Mouse (Mus musculus): ENCODE results near the gene Osbpl10.
"Not testable (repeated sequence)": the region's sequence is repeated elsewhere in the genome, so short reads cannot be mapped to it uniquely, and the experiment has no call there.

Osbpl10 gene

DNA sequence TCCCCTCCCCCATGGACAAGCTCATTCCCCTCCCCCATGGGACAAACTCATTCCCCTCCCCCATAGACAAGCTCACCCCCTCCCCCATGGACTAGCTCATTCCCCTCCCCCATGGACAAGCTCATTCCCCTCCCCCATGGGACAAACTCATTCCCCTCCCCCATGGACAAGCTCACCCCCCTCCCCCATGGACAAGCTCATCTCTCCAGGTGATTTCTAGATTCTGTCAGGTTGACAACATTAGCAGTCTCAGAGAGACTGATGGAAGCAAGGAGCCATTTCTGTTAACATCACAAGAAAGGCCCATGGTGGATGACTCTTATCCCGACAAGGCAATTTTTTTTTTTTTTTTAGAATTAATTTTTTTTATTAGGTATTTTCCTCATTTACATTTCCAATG lies 52.7 kb downstream of the Osbpl10 start:
- not testable (repeated sequence) for DNase-seq (ENCODE audit: low spot score)

DNA sequence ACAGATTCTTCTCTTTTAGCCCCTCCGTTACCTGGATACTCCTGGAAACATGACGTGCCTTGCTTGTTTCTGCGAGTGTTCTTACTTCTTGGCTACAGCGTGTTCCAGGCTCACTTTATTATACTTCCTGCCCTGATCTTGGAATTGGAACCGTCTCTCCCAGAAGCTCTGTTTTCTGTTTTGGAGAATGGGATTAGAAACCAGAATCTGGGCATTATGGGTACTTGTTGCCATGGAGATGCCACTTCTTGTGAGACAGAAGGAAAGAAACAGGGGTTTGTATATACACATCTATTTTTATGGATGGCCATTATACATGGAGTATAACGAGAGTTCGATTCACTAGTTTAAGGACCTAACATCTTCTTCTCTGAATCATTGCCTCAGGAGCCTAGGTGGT lies 54.4 kb downstream of the Osbpl10 start:
- no peak for DNase-seq (ENCODE audit: low spot score)

GRCm38 (mm10) chr9:115034271-115034670 lies 55.9 kb downstream of the Osbpl10 start:
- no peak for DNase-seq (ENCODE audit: low spot score)

GRCm38 (mm10) chr9:115034788-115035187 lies 56.4 kb downstream of the Osbpl10 start:
- no peak for DNase-seq (ENCODE audit: low spot score)

- DNase-seq (ENCODE audit: low spot score): peak; percentile 38
Measured at GRCm38 (mm10) chr9:115038215-115038614, 59.8 kb downstream of the Osbpl10 start.

GRCm38 (mm10) chr9:115038686-115039085 lies 60.3 kb downstream of the Osbpl10 start:
- DNase-seq (ENCODE audit: low spot score): no peak

- no peak for DNase-seq (ENCODE audit: low spot score)
Measured at GRCm38 (mm10) chr9:115039245-115039644, 60.9 kb downstream of the Osbpl10 start.

GRCm38 (mm10) chr9:115042571-115042970 lies 64.2 kb downstream of the Osbpl10 start:
- DNase-seq (ENCODE audit: low spot score): no peak

DNA sequence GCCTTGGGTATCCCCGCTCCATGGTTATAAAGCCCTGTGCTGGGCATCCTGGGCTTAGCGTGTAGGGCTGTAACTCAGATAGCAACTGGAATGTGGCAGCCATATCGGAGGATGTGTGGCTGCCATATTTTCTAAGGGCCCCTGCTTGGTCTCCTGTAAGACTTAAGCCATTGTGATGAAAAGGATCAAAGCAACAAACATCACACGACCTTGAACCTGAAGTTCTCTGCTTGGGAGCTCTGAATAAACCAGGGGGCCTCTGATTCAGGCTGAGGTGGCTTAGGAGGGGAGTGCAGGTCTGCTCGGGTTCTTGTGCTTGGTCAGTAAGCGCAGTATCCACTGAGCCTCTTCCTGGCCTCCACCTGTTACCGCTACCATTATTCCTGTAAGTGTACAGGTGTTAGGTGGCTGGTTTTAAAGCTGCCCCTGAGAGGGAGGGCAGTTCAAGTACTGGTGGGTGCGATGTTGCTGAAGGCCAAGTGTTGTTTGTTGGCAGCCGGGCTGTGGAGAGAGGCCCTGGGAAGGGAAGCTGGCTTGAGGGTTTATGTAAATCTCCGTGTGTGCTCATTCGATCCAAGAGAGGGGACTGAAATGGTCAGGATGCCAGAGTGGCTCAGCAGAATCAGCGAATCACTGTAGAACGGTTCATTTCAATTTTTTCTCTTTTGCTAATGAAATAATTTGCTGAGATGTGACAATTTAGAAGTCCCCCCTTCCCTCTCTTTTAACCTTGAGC lies 64.8 kb downstream of the Osbpl10 start:
- no peak for DNase-seq (ENCODE audit: low spot score)

GRCm38 (mm10) chr9:115043881-115044770 lies 65.8 kb downstream of the Osbpl10 start:
- DNase-seq (ENCODE audit: low spot score): peak; percentile 18

DNA sequence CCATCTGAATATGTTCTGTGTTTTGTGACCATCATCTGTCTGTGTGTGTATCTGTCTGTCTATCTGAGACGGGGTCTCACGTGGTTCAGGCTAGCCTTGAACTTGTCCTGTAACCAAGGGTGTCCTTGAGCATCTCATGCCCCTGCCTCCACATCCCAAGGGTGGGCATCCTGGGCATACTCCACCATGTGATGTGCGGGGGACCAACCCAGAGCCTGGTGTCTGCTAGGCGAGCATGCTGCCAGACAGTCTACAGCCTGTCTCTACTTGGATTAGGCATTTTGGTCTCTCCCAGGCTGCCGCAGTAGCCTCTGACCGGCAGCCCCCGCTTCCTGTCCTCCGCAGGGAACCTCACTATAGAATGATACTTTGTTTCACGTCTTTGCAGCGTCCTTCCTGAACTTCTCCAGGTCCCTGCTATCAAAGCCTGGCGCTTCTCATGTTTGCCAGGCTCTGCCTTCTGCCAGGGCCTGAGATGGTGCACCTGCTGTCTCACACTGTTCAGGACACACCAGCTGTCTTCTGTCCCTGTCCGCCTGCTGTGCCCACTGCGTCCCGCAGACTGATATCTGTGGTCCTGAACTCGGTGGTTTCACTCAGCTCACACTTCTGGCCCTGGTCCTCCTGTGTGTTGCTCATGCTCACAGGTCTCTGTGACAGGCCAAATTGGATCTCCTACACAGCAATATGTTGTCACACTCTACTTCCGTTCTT lies 66.9 kb downstream of the Osbpl10 start:
- DNase-seq (ENCODE audit: low spot score): no peak

GRCm38 (mm10) chr9:115046701-115047100 lies 68.3 kb downstream of the Osbpl10 start:
- DNase-seq (ENCODE audit: low spot score): no peak

GRCm38 (mm10) chr9:115048340-115048739 lies 70.0 kb downstream of the Osbpl10 start:
- peak; percentile 12 for DNase-seq (ENCODE audit: low spot score)

DNA sequence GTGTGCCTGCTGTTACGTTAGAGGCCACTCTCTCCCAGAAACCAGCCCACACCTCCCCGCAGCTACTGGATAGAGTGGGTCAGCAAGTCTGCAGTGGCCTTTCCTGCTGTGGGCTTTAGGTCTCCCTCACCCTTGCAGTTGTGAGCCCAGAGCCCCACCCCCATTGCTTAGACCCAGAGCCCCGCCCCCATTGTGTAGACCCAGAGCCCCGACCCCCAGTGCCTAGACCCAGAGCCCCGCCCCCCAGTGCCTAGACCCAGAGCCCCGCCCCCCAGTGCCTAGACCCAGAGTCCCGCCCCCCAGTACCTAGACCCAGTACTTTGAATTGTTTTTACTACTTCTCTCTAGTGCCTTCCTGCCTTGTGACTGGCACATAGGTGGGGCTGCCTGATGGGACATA lies 70.5 kb downstream of the Osbpl10 start:
- DNase-seq (ENCODE audit: low spot score): no peak

GRCm38 (mm10) chr9:115049981-115050720 lies 71.8 kb downstream of the Osbpl10 start:
- no peak for DNase-seq (ENCODE audit: low spot score)

DNA sequence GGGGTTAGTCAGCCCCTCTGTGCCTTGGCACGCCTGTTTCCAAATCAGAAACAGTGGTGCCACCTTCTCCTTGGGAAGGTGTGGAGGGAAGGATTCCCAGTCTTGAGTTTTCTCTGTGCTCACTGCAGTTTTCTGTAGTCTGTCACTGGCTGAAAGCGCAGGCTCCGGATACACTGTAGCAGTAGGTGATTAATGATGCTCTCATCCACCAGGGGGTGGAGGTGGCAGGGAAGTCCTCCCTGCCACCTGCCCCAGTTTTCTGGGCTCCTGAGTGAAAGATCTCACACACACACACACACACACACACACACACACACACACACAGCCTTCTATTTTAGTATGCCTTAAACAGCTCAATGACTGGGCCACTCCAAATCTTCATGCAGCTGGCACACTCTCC lies 73.6 kb downstream of the Osbpl10 start:
- no peak for DNase-seq (ENCODE audit: low spot score)

- no peak for DNase-seq (ENCODE audit: low spot score)
Measured at GRCm38 (mm10) chr9:115053779-115054178, 75.4 kb downstream of the Osbpl10 start.

- no peak for DNase-seq (ENCODE audit: low spot score)
Measured at GRCm38 (mm10) chr9:115055041-115055830, 76.9 kb downstream of the Osbpl10 start.

- no peak for DNase-seq (ENCODE audit: low spot score)
Measured at GRCm38 (mm10) chr9:115058806-115059205, 80.4 kb downstream of the Osbpl10 start.

- no peak for DNase-seq (ENCODE audit: low spot score)
Measured at GRCm38 (mm10) chr9:115064834-115065233, 86.5 kb downstream of the Osbpl10 start.

DNA sequence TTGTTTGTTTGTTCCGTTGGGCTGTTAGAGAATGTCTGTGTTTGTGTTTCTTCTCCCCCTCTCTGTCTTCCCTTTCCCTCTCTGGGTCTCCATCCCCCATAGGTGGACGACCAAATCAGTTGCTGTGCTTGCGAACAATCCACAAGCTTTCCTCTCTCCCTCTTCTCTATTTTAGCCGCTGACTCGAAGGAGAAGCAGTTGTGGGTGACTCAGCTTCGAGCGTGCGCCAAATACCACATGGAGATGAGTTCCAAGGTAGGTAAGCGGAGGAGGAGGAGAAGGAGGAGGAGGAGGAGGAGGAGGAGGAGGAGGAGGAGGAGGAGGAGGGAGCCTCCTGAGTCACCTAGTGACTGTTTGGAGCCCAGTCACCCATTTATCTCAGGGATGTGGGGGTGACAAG lies 88.7 kb downstream of the Osbpl10 start:
- no peak for DNase-seq (ENCODE audit: low spot score)

All from embryo, embryonic 10 days (tissue).